Mouse (Mus musculus): Measurements from ENCODE around the gene Mlc1.

DNA sequence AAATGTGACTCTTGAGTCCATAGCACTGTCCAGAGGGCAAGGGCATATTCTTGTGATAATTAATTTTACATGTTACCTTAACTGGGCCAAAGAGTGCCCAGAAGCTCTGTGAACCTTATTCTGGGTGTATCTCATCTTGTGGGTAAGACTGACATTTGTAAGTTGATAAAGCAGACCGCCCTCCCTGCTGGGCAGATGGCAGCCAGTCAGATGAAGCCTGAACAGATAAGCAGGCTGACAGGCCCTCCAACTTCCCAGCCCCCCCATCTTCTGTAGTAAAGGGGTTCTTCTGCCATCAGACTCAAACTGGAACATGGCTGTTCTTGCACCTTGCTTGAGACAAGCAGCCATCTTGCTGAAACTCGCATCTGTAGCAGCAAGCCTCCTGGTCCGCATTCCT lies 37.9 kb upstream of the Mlc1 start:
- TF ChIP-seq CTCF (IDR thresholded peaks at IDR 0.05; ENCODE audit: low read depth) (no peak), EP300 (IDR thresholded peaks at IDR 0.05; ENCODE audit: low read depth) (no peak)

Data from heart, postnatal 0 days (tissue).